ENCODE assay signal across 19 mouse cellular contexts in the genomic region with DNA sequence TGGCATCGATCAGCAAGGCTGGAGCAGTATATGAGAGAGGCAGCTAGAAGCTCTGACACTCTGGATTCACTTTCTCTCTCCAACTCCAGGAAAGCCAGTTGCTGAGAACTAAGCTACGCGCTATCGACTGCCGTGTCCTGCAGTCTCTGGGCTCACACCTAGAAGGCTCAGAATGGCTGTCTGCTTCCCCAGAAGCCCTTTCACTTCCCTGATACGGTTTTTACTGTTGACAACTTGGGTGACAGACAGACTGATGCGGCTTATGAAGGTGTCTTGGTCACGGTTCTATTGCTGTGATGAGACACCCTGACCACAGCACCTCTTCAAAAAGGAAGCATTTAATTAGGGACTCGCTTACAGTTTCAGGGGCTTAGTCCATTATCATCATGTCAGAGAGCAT. TPM values are rescaled to one million over a fixed set of nuclear protein-coding genes. Genes with fewer than 3 reads are reported as not detected.
DNase-seq lines count a peak whose midpoint lies in the region; ATAC-seq and TF ChIP-seq lines count a peak whose summit lies in the region.
"Had no signal": no experiment of that assay in that cellular context is flagged by ENCODE, and none has a peak within 500 bp of the region (broad histone marks: within the 10 kb centered on the region; RNA-seq: fewer than 3 reads in every experiment).

No protein-coding gene starts in this region.

- intact Hi-C loops in heart, postnatal 25 days (cut with DNase I) = no loop called here
- intact Hi-C loops in left cerebral cortex, adult 2 months (cut with DNase I) = no loop called here

- no peak overlapping the region for H3K9ac ChIP-seq in heart, embryonic 16.5 days (ENCODE audit: low read length)
- H3K9ac ChIP-seq in limb, embryonic 13.5 days = no peak overlapping the region
- H3K9ac ChIP-seq: embryonic facial prominence, embryonic 15.5 days; liver, embryonic 14.5 days; midbrain, embryonic 13.5 days had no signal

- DNase-seq in heart, postnatal 25 days (ENCODE audit: low spot score) = no peak
- peak; percentile 21 for DNase-seq in retina, postnatal 1 day
- DNase-seq in retina, embryonic 14.5 days (ENCODE audit: low spot score) = no peak
- peak; percentile 77 for DNase-seq in splenic B cell, adult 2 months (ENCODE audit: low read depth, low spot score)
- DNase-seq in left cerebral cortex, adult 2 months (ENCODE audit: extremely low spot score in 1 of 2, low spot score in 2 of 2) = no peak
- DNase-seq in adrenal gland, adult (ENCODE audit: inconsistent age in 2 of 2, low spot score in 1 of 2) = no peak
- DNase-seq: adrenal gland, adult 8-10 months; cerebellum, adult 2 months; kidney, postnatal 10 days; lung, postnatal 4 days; right cerebral cortex, postnatal 4 days had no signal

- peaks cover 3% of the 10 kb centered on the region; the same call in 1 of the 2 replicates for H3K4me1 ChIP-seq in heart, embryonic 16.5 days (ENCODE audit: control insufficient read depth, insufficient read depth, low read length)
- H3K4me1 ChIP-seq in limb, embryonic 13.5 days = peaks cover 13% of the 10 kb centered on the region

- ATAC-seq in heart, embryonic 16.5 days (replicated peaks; ENCODE audit: extremely low read depth, insufficient read depth, low FRiP score) = no peak
- ATAC-seq in limb, embryonic 13.5 days (ENCODE audit: low FRiP score, low read depth) = 0 out of 2 replicates have a peak, but pooled peaks have one; percentile 6
- ATAC-seq: intestine, postnatal 0 days had no signal

- 0 out of 2 replicates have a peak overlapping the region, but pooled peaks have one; percentile 0 for H3K27ac ChIP-seq in heart, embryonic 16.5 days (ENCODE audit: low read length)
- H3K27ac ChIP-seq in limb, embryonic 13.5 days = no peak overlapping the region; the same call in 1 of the 2 replicates
- no peak overlapping the region for H3K27ac ChIP-seq in left cerebral cortex, adult 2 months
- H3K27ac ChIP-seq: embryonic facial prominence, embryonic 15.5 days; liver, embryonic 14.5 days; midbrain, embryonic 13.5 days had no signal

- TF ChIP-seq CTCF in left cerebral cortex, adult 2 months (IDR thresholded peaks at IDR 0.05) = no peak

- 48% methylated on average over 9 of the region's 9 CpGs for WGBS in heart, embryonic 16.5 days
- WGBS in limb, embryonic 13.5 days = 52% methylated on average over 9 of the region's 9 CpGs

- peaks cover 17% of the 10 kb centered on the region for H3K36me3 ChIP-seq in heart, embryonic 16.5 days (ENCODE audit: control insufficient read depth, insufficient read depth)
- peaks cover 21% of the 10 kb centered on the region for H3K36me3 ChIP-seq in limb, embryonic 13.5 days
- no peaks in the 10 kb centered on the region for H3K36me3 ChIP-seq in splenic B cell, adult 2 months (ENCODE audit: control insufficient read depth, insufficient read depth, low read length, poor library complexity, severe bottlenecking)

- H3K27me3 ChIP-seq in heart, embryonic 16.5 days (ENCODE audit: control insufficient read depth, insufficient read depth, low read length) = no peaks in the 10 kb centered on the region
- H3K27me3 ChIP-seq in limb, embryonic 13.5 days = peaks cover 12% of the 10 kb centered on the region; the same call in 1 of the 2 replicates
- H3K27me3 ChIP-seq in splenic B cell, adult 2 months (ENCODE audit: control insufficient read depth, insufficient read depth, low read length, poor library complexity, severe bottlenecking) = no peaks in the 10 kb centered on the region
- H3K27me3 ChIP-seq: embryonic facial prominence, embryonic 15.5 days; midbrain, embryonic 13.5 days had no signal

- H3K4me3 ChIP-seq in heart, embryonic 16.5 days (ENCODE audit: low read length) = no peak overlapping the region
- H3K4me3 ChIP-seq in limb, embryonic 13.5 days = no peak overlapping the region
- no peak overlapping the region for H3K4me3 ChIP-seq in left cerebral cortex, adult 2 months
- H3K4me3 ChIP-seq: embryonic facial prominence, embryonic 15.5 days; midbrain, embryonic 13.5 days had no signal

- no peaks in the 10 kb centered on the region for H3K9me3 ChIP-seq in heart, embryonic 16.5 days (replicated peaks; ENCODE audit: control insufficient read depth, low read length)
- no peaks in the 10 kb centered on the region for H3K9me3 ChIP-seq in limb, embryonic 13.5 days
- H3K9me3 ChIP-seq: embryonic facial prominence, embryonic 15.5 days; midbrain, embryonic 13.5 days had no signal

- H3K4me2 ChIP-seq in heart, embryonic 16.5 days (ENCODE audit: low read depth, low read length) = no peak overlapping the region
- H3K4me2 ChIP-seq in limb, embryonic 13.5 days (replicated peaks) = no peak overlapping the region
- H3K4me2 ChIP-seq: embryonic facial prominence, embryonic 15.5 days; midbrain, embryonic 13.5 days had no signal

RNA-seq across cellular contexts. Expression of gene Prtg, which starts 54.0 kb away (rescaled TPM):
- 0.29 TPM in 2 replicates for polyA plus RNA-seq in heart, embryonic 16.5 days (2015; fragmentation: Nextera tagmentation; extraction: Ambion mirVana)
- under 1 TPM; 0.08 to 0.45 TPM for total RNA-seq in heart, postnatal 25 days (2021)
- polyA plus RNA-seq in limb, embryonic 13.5 days (2015; fragmentation: Nextera tagmentation; extraction: Ambion mirVana) = 0.36 and 1.0 TPM in 2 replicates
- 1 to 10 TPM; 1.5 to 1.8 TPM for total RNA-seq in left cerebral cortex, adult 2 months (2021)
- total RNA-seq: hematopoietic stem cell, adult 5-6 weeks; MEL had no signal

Comparison
In these comparisons a context has a peak if more than half of its experiments do, and no peak if none do; other contexts are left out.
1. DNase-seq: peak in retina, postnatal 1 day (single experiment) and splenic B cell, adult 2 months (single experiment); none in heart, postnatal 25 days (single experiment), retina, embryonic 14.5 days (single experiment), left cerebral cortex, adult 2 months (0 of 2) and adrenal gland, adult (0 of 2).